10 mouse cellular contexts compared by ENCODE assay signal in the genomic region with DNA sequence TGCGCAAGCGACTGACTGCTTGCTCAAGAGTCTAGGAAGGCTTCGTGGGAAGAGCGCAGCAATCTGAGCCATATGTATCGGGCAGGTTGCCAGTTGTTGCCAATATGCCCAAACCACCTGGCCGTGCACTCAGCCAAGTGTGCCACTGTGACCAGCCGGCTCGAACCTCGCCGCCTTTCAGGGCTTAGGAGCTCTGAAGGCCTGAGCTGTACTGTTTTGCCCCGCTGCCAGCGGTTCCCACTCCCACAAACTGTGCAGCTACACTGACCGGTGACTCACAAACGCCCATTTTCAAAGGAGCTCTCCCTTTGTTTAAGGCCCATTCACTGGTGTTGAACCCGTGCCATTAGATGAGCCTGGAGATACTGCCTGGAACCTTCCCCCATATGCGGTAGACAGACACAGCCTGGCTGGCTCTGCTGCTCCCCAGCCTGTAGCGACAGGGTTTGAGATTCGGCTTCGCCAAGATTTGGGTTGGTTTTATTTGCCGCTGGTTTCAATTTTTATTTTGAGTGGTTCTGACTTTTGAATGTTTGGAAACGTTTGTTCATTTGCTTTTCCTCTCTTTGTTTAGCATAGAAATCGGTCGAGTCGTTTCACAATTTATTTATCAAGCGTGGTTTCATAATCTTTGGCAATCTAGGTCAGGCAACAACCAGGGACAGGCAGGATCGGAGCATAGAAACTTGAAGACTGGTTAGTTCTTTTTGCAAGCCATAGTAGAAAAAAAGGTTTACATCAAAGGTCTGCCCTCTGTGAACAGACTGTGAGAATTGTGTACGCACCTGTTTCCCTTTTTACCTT.
DNase-seq lines count a peak whose midpoint lies in the region; ATAC-seq and TF ChIP-seq lines count a peak whose summit lies in the region.
"Had no signal": no experiment of that assay in that cellular context is flagged by ENCODE, and none has a peak within 500 bp of the region (broad histone marks: within the 10 kb centered on the region; RNA-seq: fewer than 3 reads in every experiment).

No protein-coding gene starts in this region.

- peaks cover 73% of the 10 kb centered on the region for H3K4me1 ChIP-seq in forebrain, embryonic 13.5 days
- no peaks in the 10 kb centered on the region for H3K4me1 ChIP-seq in forebrain, embryonic 11.5 days (replicated peaks; ENCODE audit: control insufficient read depth, insufficient read depth, low read length)
- H3K4me1 ChIP-seq in kidney, adult 2 months (ENCODE audit: control insufficient read depth, insufficient read depth, low read length) = peaks cover 8% of the 10 kb centered on the region; the same call in 1 of the 2 replicates

- WGBS in forebrain, embryonic 13.5 days = 59% methylated on average over 27 of the region's 27 CpGs
- 85% methylated on average over 27 of the region's 27 CpGs for WGBS in forebrain, embryonic 11.5 days
- 86% methylated on average over 27 of the region's 27 CpGs for WGBS in kidney, adult 2 months

- ATAC-seq in forebrain, embryonic 13.5 days = peak; percentile 79
- no peak for ATAC-seq in forebrain, embryonic 11.5 days (replicated peaks; ENCODE audit: low FRiP score)
- no peak for ATAC-seq in CD4-positive, CD25-positive, alpha-beta regulatory T cell, adult 4 months

- peak overlapping the region; percentile 26; the same call in 1 of the 2 replicates for H3K9ac ChIP-seq in forebrain, embryonic 13.5 days
- H3K9ac ChIP-seq in forebrain, embryonic 11.5 days (ENCODE audit: low read length) = no peak overlapping the region
- H3K9ac ChIP-seq: embryonic facial prominence, embryonic 13.5 days had no signal

- no peak for TF ChIP-seq CTCF in kidney, adult 2 months (conservative IDR thresholded peaks at IDR 0.05; ENCODE audit: insufficient read depth, insufficient read length, low read depth, low read length)

- H3K4me2 ChIP-seq in forebrain, embryonic 13.5 days = peak overlapping the region; percentile 34
- H3K4me2 ChIP-seq in forebrain, embryonic 11.5 days (ENCODE audit: low read depth, low read length, severe bottlenecking) = no peak overlapping the region
- H3K4me2 ChIP-seq: embryonic facial prominence, embryonic 13.5 days had no signal

- no peaks in the 10 kb centered on the region for H3K27me3 ChIP-seq in forebrain, embryonic 13.5 days
- no peaks in the 10 kb centered on the region for H3K27me3 ChIP-seq in forebrain, embryonic 11.5 days (ENCODE audit: control insufficient read depth, insufficient read depth, low read length)
- no peaks in the 10 kb centered on the region for H3K27me3 ChIP-seq in kidney, adult 2 months (replicated peaks; ENCODE audit: control insufficient read depth, insufficient read depth, low read length)
- H3K27me3 ChIP-seq: embryonic facial prominence, embryonic 13.5 days had no signal

- no peaks in the 10 kb centered on the region for H3K9me3 ChIP-seq in forebrain, embryonic 13.5 days (replicated peaks)
- no peaks in the 10 kb centered on the region for H3K9me3 ChIP-seq in forebrain, embryonic 11.5 days (ENCODE audit: control insufficient read depth, low read length)
- H3K9me3 ChIP-seq: embryonic facial prominence, embryonic 13.5 days had no signal

- peak overlapping the region; percentile 88 for H3K27ac ChIP-seq in forebrain, embryonic 13.5 days
- no peak overlapping the region for H3K27ac ChIP-seq in forebrain, embryonic 11.5 days (ENCODE audit: low read depth, low read length)
- H3K27ac ChIP-seq in kidney, adult 2 months (ENCODE audit: insufficient read depth, low read depth, low read length) = no peak overlapping the region
- H3K27ac ChIP-seq: embryonic facial prominence, embryonic 13.5 days; macrophage had no signal

- no peak for DNase-seq in forebrain, embryonic 11.5 days (ENCODE audit: low spot score)
- peak; percentile 49 for DNase-seq in MN1 (ENCODE audit: low spot score)
- peak; percentile 96 to 97 for DNase-seq in cerebellum, postnatal 25 days
- DNase-seq in layer of hippocampus, adult 18-20 months (ENCODE audit: low spot score in 2 of 2) = peak; percentile 77 to 90
- DNase-seq in lung, postnatal 25 days (ENCODE audit: low spot score) = peak; percentile 57
- DNase-seq in kidney, adult 2 months = no peak

- no peaks in the 10 kb centered on the region for H3K36me3 ChIP-seq in forebrain, embryonic 13.5 days (ENCODE audit: poor library complexity, severe bottlenecking)
- H3K36me3 ChIP-seq in forebrain, embryonic 11.5 days (ENCODE audit: control insufficient read depth, insufficient read depth, low read length) = no peaks in the 10 kb centered on the region
- H3K36me3 ChIP-seq in kidney, adult 2 months (ENCODE audit: control insufficient read depth, insufficient read depth, low read length) = no peaks in the 10 kb centered on the region
- H3K36me3 ChIP-seq: embryonic facial prominence, embryonic 13.5 days had no signal

- H3K4me3 ChIP-seq in forebrain, embryonic 13.5 days = no peak overlapping the region
- H3K4me3 ChIP-seq in forebrain, embryonic 11.5 days (ENCODE audit: low read depth, low read length) = no peak overlapping the region
- H3K4me3 ChIP-seq in kidney, adult 2 months (ENCODE audit: insufficient read depth, low read depth, low read length) = no peak overlapping the region
- H3K4me3 ChIP-seq: embryonic facial prominence, embryonic 13.5 days had no signal

- TF ChIP-seq POLR2A in kidney, adult 2 months (IDR thresholded peaks at IDR 0.05; ENCODE audit: low read depth, low read length) = no peak

Comparison
In these comparisons a context has a peak if more than half of its experiments do, and no peak if none do; other contexts are left out.
1. DNase-seq: peak in MN1 (single experiment), cerebellum, postnatal 25 days (2 of 2), layer of hippocampus, adult 18-20 months (2 of 2) and lung, postnatal 25 days (single experiment); none in forebrain, embryonic 11.5 days (single experiment) and kidney, adult 2 months (single experiment).